Mouse (Mus musculus) testis, postnatal 14 days (tissue): ENCODE data around the gene Mkks.

Source experiments
- DNase-seq: peaks from one replicate; pipeline ENCODE4 v3.0.0; 2021; ENCODE audit warnings: low spot score

Mkks gene

GRCm38 (mm10) chr2:136834715-136835075, 56.5 kb downstream of the Mkks start:
- no peak for DNase-seq

- no peak for DNase-seq
Observed at GRCm38 (mm10) chr2:136833976-136834714, 57.0 kb downstream of the Mkks start.

- no peak for DNase-seq
Observed at GRCm38 (mm10) chr2:136832936-136833335, 58.3 kb downstream of the Mkks start.

GRCm38 (mm10) chr2:136827612-136828011, 63.6 kb downstream of the Mkks start:
- no peak for DNase-seq
